Mouse (Mus musculus): ENCODE data around the gene Dnah2. TPM values are rescaled to one million over a fixed set of nuclear protein-coding genes. Genes with fewer than 3 reads are reported as not detected.
A peak's percentile ranks its signal among the peaks of the same experiment; 100 is the strongest.

Gene Dnah2
- polyA plus RNA-seq, 1 experiment from 2014 or later: 6.2 TPM

DNA sequence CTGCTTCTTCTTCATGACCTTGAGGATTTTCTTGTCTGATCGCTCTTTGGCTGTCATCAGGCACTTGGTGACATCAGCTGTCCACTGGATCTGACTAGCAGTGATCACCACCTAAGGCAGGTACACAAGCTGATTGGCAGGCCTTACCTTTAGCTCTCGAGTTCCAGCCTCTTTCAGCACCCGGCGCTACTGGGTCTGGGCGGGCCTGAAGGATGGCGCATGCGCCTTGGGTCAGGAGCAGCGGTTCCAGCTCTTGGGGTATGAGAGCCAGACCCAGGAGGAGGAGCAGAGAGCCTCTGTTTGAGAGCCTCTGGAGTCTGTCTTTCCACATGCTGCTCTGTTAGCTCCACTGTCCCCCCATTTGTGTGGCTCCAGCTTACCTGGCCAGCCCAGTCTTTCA lies 71.3 kb downstream of the Dnah2 start:
- H3K4me1 ChIP-seq (ENCODE audit: control insufficient read depth, insufficient read depth, low read length): no peaks in the 10 kb centered on the region
- ATAC-seq (ENCODE audit: low read depth): no peak
- H3K27ac ChIP-seq (replicated peaks; ENCODE audit: low read depth, low read length): no peak overlapping the region
- no peaks in the 10 kb centered on the region for H3K27me3 ChIP-seq (replicated peaks; ENCODE audit: control insufficient read depth, insufficient read depth, low read length)
- H3K9ac ChIP-seq (ENCODE audit: low read depth, low read length): no peak overlapping the region
- no peaks in the 10 kb centered on the region for H3K9me3 ChIP-seq (ENCODE audit: control insufficient read depth, low read length)
- DNase-seq (ENCODE audit: low spot score): no peak
- WGBS: 89% methylated on average over 8 of the region's 8 CpGs
- no peak overlapping the region for H3K4me2 ChIP-seq (ENCODE audit: low read depth, low read length)
- no peak overlapping the region for H3K4me3 ChIP-seq (ENCODE audit: low read depth, low read length)
- no peaks in the 10 kb centered on the region for H3K36me3 ChIP-seq (ENCODE audit: control insufficient read depth, insufficient read depth, low read length)

DNA sequence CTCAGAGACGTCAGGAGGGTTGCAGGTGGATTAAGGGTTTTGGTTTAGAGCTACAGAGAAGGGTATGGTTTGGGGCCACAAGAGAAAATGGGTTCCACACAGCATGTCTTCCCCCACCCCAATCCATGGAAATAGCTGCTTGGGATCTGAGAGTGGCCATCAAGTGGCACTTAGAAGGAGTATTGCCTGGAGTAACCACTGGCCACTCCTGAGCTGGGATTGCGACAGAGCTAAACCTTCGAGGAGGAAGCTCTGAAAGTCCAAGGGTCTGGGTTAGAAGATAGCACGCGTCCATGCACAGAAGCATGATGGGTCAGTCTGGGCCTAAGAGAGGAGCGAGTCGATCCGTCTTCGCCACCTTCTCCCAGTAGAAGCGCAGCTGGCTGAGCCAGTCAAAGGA lies 72.1 kb downstream of the Dnah2 start:
- Histone ChIP-seq H3K4me3 (ENCODE audit: low read depth, low read length) (no peak overlapping the region), H3K27me3 (replicated peaks; ENCODE audit: control insufficient read depth, insufficient read depth, low read length) (no peaks in the 10 kb centered on the region), H3K4me2 (ENCODE audit: low read depth, low read length) (no peak overlapping the region), H3K27ac (replicated peaks; ENCODE audit: low read depth, low read length) (no peak overlapping the region), H3K9ac (ENCODE audit: low read depth, low read length) (no peak overlapping the region), H3K9me3 (ENCODE audit: control insufficient read depth, low read length) (no peaks in the 10 kb centered on the region), H3K4me1 (ENCODE audit: control insufficient read depth, insufficient read depth, low read length) (no peaks in the 10 kb centered on the region), H3K36me3 (ENCODE audit: control insufficient read depth, insufficient read depth, low read length) (no peaks in the 10 kb centered on the region)
- ATAC-seq (ENCODE audit: low read depth) (no peak), DNase-seq (ENCODE audit: low spot score) (no peak)
- WGBS: 86% methylated on average over 10 of the region's 10 CpGs

DNA sequence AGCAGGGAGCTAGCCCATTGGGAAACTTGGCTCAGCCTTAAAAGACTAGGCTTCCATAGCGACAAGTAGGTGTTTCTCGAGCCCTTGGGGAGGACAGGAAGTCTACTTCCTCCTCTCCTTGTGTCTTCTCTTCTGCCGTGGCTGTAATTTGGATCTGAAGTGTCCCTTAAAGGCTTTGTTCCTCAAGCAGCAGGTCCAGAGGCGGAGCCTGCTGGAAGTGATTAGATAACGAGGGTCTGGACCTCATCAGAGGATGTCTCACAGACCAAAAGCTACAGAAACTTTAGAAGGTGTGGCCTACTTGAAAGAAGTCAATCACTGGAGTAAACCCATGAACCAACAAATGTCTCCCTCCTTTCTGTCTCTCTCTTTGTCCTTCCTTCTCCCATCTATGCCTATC lies 74.2 kb downstream of the Dnah2 start:
- Histone ChIP-seq H3K9ac (ENCODE audit: low read depth, low read length) (no peak overlapping the region), H3K4me3 (ENCODE audit: low read depth, low read length) (no peak overlapping the region), H3K36me3 (ENCODE audit: control insufficient read depth, insufficient read depth, low read length) (no peaks in the 10 kb centered on the region), H3K27ac (replicated peaks; ENCODE audit: low read depth, low read length) (no peak overlapping the region), H3K4me2 (ENCODE audit: low read depth, low read length) (no peak overlapping the region), H3K4me1 (ENCODE audit: control insufficient read depth, insufficient read depth, low read length) (no peaks in the 10 kb centered on the region), H3K9me3 (ENCODE audit: control insufficient read depth, low read length) (no peaks in the 10 kb centered on the region), H3K27me3 (replicated peaks; ENCODE audit: control insufficient read depth, insufficient read depth, low read length) (no peaks in the 10 kb centered on the region)
- DNase-seq (ENCODE audit: low spot score) (no peak), ATAC-seq (ENCODE audit: low read depth) (no peak)
- WGBS: 24% methylated on average over 5 of the region's 5 CpGs

DNA sequence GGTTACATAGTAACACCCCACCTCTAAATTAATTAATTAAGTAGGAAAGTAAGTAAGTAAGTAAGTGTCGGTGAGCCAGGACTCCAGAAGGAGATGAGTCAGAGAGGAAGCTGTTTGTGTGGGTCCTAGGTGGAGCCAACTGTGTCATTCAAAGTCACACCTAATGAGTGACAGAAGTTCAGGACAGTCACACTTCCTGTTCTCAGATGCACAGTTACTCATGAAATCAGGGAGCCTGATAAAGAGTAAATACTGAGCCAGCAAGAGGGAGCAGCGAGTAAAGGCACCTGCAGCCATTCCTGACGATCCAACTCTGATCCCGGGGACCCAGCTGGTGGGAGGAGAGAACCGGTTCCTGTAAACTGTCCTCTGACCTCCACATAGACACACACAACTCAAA lies 76.2 kb downstream of the Dnah2 start:
- no peak overlapping the region for H3K9ac ChIP-seq (ENCODE audit: low read depth, low read length)
- no peak overlapping the region for H3K27ac ChIP-seq (replicated peaks; ENCODE audit: low read depth, low read length)
- no peak overlapping the region for H3K4me3 ChIP-seq (ENCODE audit: low read depth, low read length)
- H3K27me3 ChIP-seq (replicated peaks; ENCODE audit: control insufficient read depth, insufficient read depth, low read length): no peaks in the 10 kb centered on the region
- no peaks in the 10 kb centered on the region for H3K36me3 ChIP-seq (ENCODE audit: control insufficient read depth, insufficient read depth, low read length)
- 71% methylated on average over 5 of the region's 5 CpGs for WGBS
- no peak overlapping the region for H3K4me2 ChIP-seq (ENCODE audit: low read depth, low read length)
- no peak for ATAC-seq (ENCODE audit: low read depth)
- no peaks in the 10 kb centered on the region for H3K4me1 ChIP-seq (ENCODE audit: control insufficient read depth, insufficient read depth, low read length)
- H3K9me3 ChIP-seq (ENCODE audit: control insufficient read depth, low read length): no peaks in the 10 kb centered on the region
- DNase-seq (ENCODE audit: low spot score): no peak

DNA sequence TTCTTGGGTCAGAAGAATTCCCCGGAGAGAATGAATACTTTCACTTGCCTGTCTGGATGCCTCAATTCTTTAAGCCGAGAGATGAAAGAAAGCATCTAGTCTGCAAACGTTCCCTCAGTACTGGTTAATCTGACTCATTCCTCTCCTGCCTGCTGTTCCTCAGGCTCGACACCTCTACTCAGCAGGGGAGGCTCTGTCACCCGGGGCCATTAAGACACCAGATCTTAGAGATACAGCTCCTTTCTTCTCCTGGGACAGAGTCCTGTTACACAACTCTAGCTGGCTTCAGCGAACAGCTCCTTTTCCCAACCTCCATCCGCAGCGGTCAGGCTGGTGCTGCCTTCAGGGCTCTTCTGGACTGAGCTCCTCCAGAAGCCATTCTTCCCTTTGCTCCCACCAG lies 77.4 kb downstream of the Dnah2 start:
- no peak overlapping the region for H3K27ac ChIP-seq (replicated peaks; ENCODE audit: low read depth, low read length)
- no peak overlapping the region for H3K4me2 ChIP-seq (ENCODE audit: low read depth, low read length)
- no peak for ATAC-seq (ENCODE audit: low read depth)
- no peaks in the 10 kb centered on the region for H3K9me3 ChIP-seq (ENCODE audit: control insufficient read depth, low read length)
- H3K4me3 ChIP-seq (ENCODE audit: low read depth, low read length): no peak overlapping the region
- no peaks in the 10 kb centered on the region for H3K4me1 ChIP-seq (ENCODE audit: control insufficient read depth, insufficient read depth, low read length)
- WGBS: 11% methylated on average over 8 of the region's 8 CpGs
- H3K9ac ChIP-seq (ENCODE audit: low read depth, low read length): no peak overlapping the region
- H3K36me3 ChIP-seq (ENCODE audit: control insufficient read depth, insufficient read depth, low read length): no peaks in the 10 kb centered on the region
- DNase-seq (ENCODE audit: low spot score): peak; percentile 40
- H3K27me3 ChIP-seq (replicated peaks; ENCODE audit: control insufficient read depth, insufficient read depth, low read length): no peaks in the 10 kb centered on the region

DNA sequence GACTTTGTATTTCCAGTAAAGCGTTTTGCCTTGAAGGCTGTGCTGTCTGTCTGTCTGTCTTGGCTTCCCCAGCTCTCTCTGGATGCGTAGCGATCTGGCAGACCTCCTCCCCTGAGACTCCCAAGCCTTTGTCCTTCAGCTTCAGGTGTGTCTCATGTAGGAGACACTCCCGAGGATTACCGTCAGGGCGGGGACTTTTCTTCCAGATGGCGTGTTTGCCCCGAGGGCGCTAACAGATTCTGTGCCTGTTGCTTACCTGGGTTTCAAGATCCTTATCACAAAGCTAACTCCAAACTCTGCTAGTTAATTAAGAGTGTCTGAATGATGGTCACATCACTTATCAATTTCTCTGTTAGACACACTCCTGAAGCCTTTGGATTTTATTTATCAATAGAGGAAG lies 79.6 kb downstream of the Dnah2 start:
- Histone ChIP-seq H3K4me1 (ENCODE audit: control insufficient read depth, insufficient read depth, low read length) (no peaks in the 10 kb centered on the region), H3K27ac (replicated peaks; ENCODE audit: low read depth, low read length) (no peak overlapping the region), H3K4me3 (ENCODE audit: low read depth, low read length) (no peak overlapping the region), H3K27me3 (replicated peaks; ENCODE audit: control insufficient read depth, insufficient read depth, low read length) (no peaks in the 10 kb centered on the region), H3K9me3 (ENCODE audit: control insufficient read depth, low read length) (no peaks in the 10 kb centered on the region), H3K4me2 (ENCODE audit: low read depth, low read length) (no peak overlapping the region), H3K36me3 (ENCODE audit: control insufficient read depth, insufficient read depth, low read length) (no peaks in the 10 kb centered on the region), H3K9ac (ENCODE audit: low read depth, low read length) (no peak overlapping the region)
- ATAC-seq (ENCODE audit: low read depth): no peak
- peak; percentile 55 for DNase-seq (ENCODE audit: low spot score)
- 69% methylated on average over 9 of the region's 9 CpGs for WGBS

DNA sequence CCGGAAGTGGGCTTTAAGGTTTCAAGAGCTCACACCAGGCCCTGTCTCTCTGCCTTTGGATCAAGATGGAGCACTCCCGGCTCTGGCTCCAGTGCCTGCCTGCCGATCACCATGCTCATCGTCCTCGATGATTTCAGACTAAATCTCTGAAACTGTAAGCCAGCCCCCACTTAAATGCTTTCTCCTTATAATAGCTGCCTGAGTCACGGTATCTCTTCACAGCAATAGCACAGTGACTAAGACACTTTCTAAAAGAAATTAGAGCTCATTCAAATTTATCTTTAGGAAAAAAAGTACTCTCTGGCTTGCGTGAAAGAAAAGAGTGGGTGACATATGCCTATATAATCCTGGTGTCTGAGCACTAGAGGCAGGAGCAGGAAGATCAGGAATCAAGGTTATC lies 84.9 kb downstream of the Dnah2 start:
- Histone ChIP-seq H3K36me3 (ENCODE audit: control insufficient read depth, insufficient read depth, low read length) (no peaks in the 10 kb centered on the region), H3K4me3 (ENCODE audit: low read depth, low read length) (no peak overlapping the region), H3K9ac (ENCODE audit: low read depth, low read length) (no peak overlapping the region), H3K4me2 (ENCODE audit: low read depth, low read length) (no peak overlapping the region), H3K4me1 (ENCODE audit: control insufficient read depth, insufficient read depth, low read length) (no peaks in the 10 kb centered on the region), H3K9me3 (ENCODE audit: control insufficient read depth, low read length) (no peaks in the 10 kb centered on the region), H3K27ac (replicated peaks; ENCODE audit: low read depth, low read length) (no peak overlapping the region), H3K27me3 (replicated peaks; ENCODE audit: control insufficient read depth, insufficient read depth, low read length) (no peaks in the 10 kb centered on the region)
- WGBS: 96% methylated on average over 7 of the region's 7 CpGs
- no peak for ATAC-seq (ENCODE audit: low read depth)
- DNase-seq (ENCODE audit: low spot score): no peak

DNA sequence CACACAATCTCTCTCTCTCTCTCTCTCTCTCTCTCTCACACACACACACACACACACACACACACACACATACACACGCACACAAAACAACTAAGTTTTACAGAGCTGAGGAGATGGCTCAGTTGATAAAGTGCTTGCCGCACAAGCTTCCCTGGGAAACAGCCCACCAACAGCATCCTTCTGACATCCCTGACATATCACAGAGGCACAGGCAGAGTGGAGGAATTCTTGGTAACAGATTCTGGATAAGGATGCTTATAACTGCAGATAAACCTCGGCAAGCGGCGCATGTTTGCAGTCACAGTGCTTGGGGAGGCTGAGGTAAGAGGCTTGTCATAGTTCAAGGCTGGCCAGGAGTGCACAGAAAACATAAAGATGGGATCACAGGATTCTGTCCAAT lies 87.3 kb downstream of the Dnah2 start:
- WGBS: 53% methylated on average over 5 of the region's 5 CpGs
- Histone ChIP-seq H3K27ac (replicated peaks; ENCODE audit: low read depth, low read length) (no peak overlapping the region), H3K4me2 (ENCODE audit: low read depth, low read length) (no peak overlapping the region), H3K9me3 (ENCODE audit: control insufficient read depth, low read length) (no peaks in the 10 kb centered on the region), H3K4me1 (ENCODE audit: control insufficient read depth, insufficient read depth, low read length) (peaks cover 4% of the 10 kb centered on the region; the same call in 1 of the 2 replicates), H3K36me3 (ENCODE audit: control insufficient read depth, insufficient read depth, low read length) (no peaks in the 10 kb centered on the region), H3K27me3 (replicated peaks; ENCODE audit: control insufficient read depth, insufficient read depth, low read length) (no peaks in the 10 kb centered on the region), H3K4me3 (ENCODE audit: low read depth, low read length) (no peak overlapping the region), H3K9ac (ENCODE audit: low read depth, low read length) (no peak overlapping the region)
- no peak for ATAC-seq (ENCODE audit: low read depth)
- DNase-seq (ENCODE audit: low spot score): peak; percentile 34

DNA sequence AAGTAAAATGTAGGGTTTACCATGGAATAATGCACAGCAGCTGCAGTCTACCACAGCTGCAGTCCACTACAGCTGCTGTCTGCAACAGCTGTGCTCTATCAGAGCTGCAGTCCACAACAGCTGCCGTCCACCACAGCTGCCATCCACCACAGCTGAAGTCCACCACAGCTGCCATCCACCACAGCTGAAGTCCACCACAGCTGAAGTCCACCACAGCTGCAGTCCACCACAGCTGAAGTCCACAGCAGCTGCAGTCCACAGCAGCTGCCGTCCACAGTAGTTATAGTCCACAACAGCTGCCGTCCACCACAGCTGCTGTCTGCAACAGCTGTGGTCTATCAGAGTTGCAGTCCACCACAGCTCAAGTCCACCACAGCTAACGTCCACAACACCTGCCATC lies 89.0 kb downstream of the Dnah2 start:
- Histone ChIP-seq H3K4me3 (ENCODE audit: low read depth, low read length) (no peak overlapping the region), H3K9me3 (ENCODE audit: control insufficient read depth, low read length) (no peaks in the 10 kb centered on the region), H3K9ac (ENCODE audit: low read depth, low read length) (no peak overlapping the region), H3K27me3 (replicated peaks; ENCODE audit: control insufficient read depth, insufficient read depth, low read length) (no peaks in the 10 kb centered on the region), H3K4me2 (ENCODE audit: low read depth, low read length) (no peak overlapping the region), H3K27ac (replicated peaks; ENCODE audit: low read depth, low read length) (no peak overlapping the region), H3K4me1 (ENCODE audit: control insufficient read depth, insufficient read depth, low read length) (peaks cover 5% of the 10 kb centered on the region; the same call in 1 of the 2 replicates), H3K36me3 (ENCODE audit: control insufficient read depth, insufficient read depth, low read length) (no peaks in the 10 kb centered on the region)
- 65% methylated on average over 4 of the region's 4 CpGs for WGBS
- ATAC-seq (ENCODE audit: low read depth): no peak
- DNase-seq (ENCODE audit: low spot score): no peak
